Mouse (Mus musculus) layer of hippocampus, postnatal 36 days (tissue): ENCODE measurements around the gene Dach1. TPM values are rescaled to one million over a fixed set of nuclear protein-coding genes. Genes with fewer than 3 reads are reported as not detected.

Experiments used
- DNase-seq, 2 experiments: peaks; one replicate each; pipeline ENCODE4 v3.0.0; 2022
- total RNA-seq, 2 experiments: library from RNA; stranded (reverse); gene quantifications; 2 replicates each; pipeline ENCODE4 v1.2.3; 2021

The Dach1 gene
- total RNA-seq, 2 experiments from 2014 or later, result 3.9 to 4.8 TPM

- peak; percentile 15 for DNase-seq
Observed at GRCm38 (mm10) chr14:98108764-98109163, 60.8 kb downstream of the Dach1 start.

GRCm38 (mm10) chr14:98106208-98106607 is 63.4 kb downstream of the Dach1 start:
- DNase-seq, result no peak

- DNase-seq, result no peak
Observed at GRCm38 (mm10) chr14:98104314-98104955, 65.1 kb downstream of the Dach1 start.

GRCm38 (mm10) chr14:98095229-98095628 is 74.3 kb downstream of the Dach1 start:
- DNase-seq, result no peak

GRCm38 (mm10) chr14:98089246-98089645 is 80.3 kb downstream of the Dach1 start:
- no peak for DNase-seq

GRCm38 (mm10) chr14:98087355-98087754 is 82.2 kb downstream of the Dach1 start:
- no peak for DNase-seq

GRCm38 (mm10) chr14:98086794-98087193 is 82.8 kb downstream of the Dach1 start:
- no peak for DNase-seq

GRCm38 (mm10) chr14:98085141-98085540 is 84.4 kb downstream of the Dach1 start:
- no peak for DNase-seq

- DNase-seq, result no peak
Observed at GRCm38 (mm10) chr14:98084720-98085119, 84.8 kb downstream of the Dach1 start.

- DNase-seq, result no peak
Observed at GRCm38 (mm10) chr14:98083419-98083818, 86.1 kb downstream of the Dach1 start.

- DNase-seq, result no peak
Observed at GRCm38 (mm10) chr14:98080014-98080413, 89.6 kb downstream of the Dach1 start.

GRCm38 (mm10) chr14:98077996-98078395 is 91.6 kb downstream of the Dach1 start:
- DNase-seq, result no peak

- no peak for DNase-seq
Observed at GRCm38 (mm10) chr14:98073421-98074080, 96.0 kb downstream of the Dach1 start.

GRCm38 (mm10) chr14:98072647-98073420 is 96.7 kb downstream of the Dach1 start:
- no peak for DNase-seq

- no peak for DNase-seq
Observed at GRCm38 (mm10) chr14:98071877-98072276, 97.7 kb downstream of the Dach1 start.

GRCm38 (mm10) chr14:98067273-98067905 is 102.2 kb downstream of the Dach1 start:
- no peak for DNase-seq

- DNase-seq, result no peak
Observed at GRCm38 (mm10) chr14:98064190-98064589, 105.4 kb downstream of the Dach1 start.

- no peak for DNase-seq
Observed at GRCm38 (mm10) chr14:98049329-98049728, 120.2 kb downstream of the Dach1 start.

GRCm38 (mm10) chr14:98048403-98048802 is 121.2 kb downstream of the Dach1 start:
- no peak for DNase-seq

- DNase-seq, result no peak
Observed at GRCm38 (mm10) chr14:98047670-98048069, 121.9 kb downstream of the Dach1 start.

- no peak for DNase-seq
Observed at GRCm38 (mm10) chr14:98046960-98047359, 122.6 kb downstream of the Dach1 start.

- DNase-seq, result no peak
Observed at GRCm38 (mm10) chr14:98038524-98038923, 131.0 kb downstream of the Dach1 start.

- no peak for DNase-seq
Observed at GRCm38 (mm10) chr14:98037175-98037574, 132.4 kb downstream of the Dach1 start.
